Mouse (Mus musculus) neural tube, embryonic 13.5 days (tissue): Measurements from ENCODE around the gene Nr1h2. TPM values are rescaled to one million over a fixed set of nuclear protein-coding genes. Genes with fewer than 3 reads are reported as not detected.

ENCODE experiments used
- ATAC-seq: fragments of 200-750 bp; cut with Nextera tagmentation; 2 replicates; pipeline ENCODE4 v1.8.0; 2017; ENCODE audit warnings: low read depth, mild to moderate bottlenecking, moderate TSS enrichment, moderate library complexity
- H3K27ac ChIP-seq: fragments of 300-500 bp; sonication (generic); replicated peaks from 2 replicates; pipeline ENCODE4 v1.5.1; 2015; ENCODE audit warnings: moderate library complexity, mild to moderate bottlenecking, inconsistent platforms
- H3K27me3 ChIP-seq: fragments of 300-500 bp; sonication (generic); 2 replicates; pipeline ENCODE4 v1.6.1; 2015; ENCODE audit warnings: mild to moderate bottlenecking, inconsistent platforms
- H3K36me3 ChIP-seq: fragments of 300-500 bp; sonication (generic); 2 replicates; pipeline ENCODE4 v1.6.1; 2015; ENCODE audit warnings: mild to moderate bottlenecking, inconsistent platforms
- H3K4me1 ChIP-seq: fragments of 300-500 bp; sonication (generic); replicated peaks from 2 replicates; pipeline ENCODE4 v1.6.1; 2015; ENCODE audit warnings: inconsistent platforms
- H3K4me2 ChIP-seq: fragments of 300-500 bp; sonication (generic); 2 replicates; pipeline ENCODE4 v1.6.1; 2015; ENCODE audit warnings: inconsistent platforms, mild to moderate bottlenecking, moderate library complexity
- H3K4me3 ChIP-seq: fragments of 300-500 bp; sonication (generic); 2 replicates; pipeline ENCODE4 v1.5.1; 2015; ENCODE audit warnings: mild to moderate bottlenecking, inconsistent platforms
- H3K9ac ChIP-seq: fragments of 300-500 bp; sonication (generic); 2 replicates; pipeline ENCODE4 v1.6.1; 2015; ENCODE audit warnings: moderate library complexity, mild to moderate bottlenecking, inconsistent platforms
- H3K9me3 ChIP-seq: fragments of 300-500 bp; sonication (generic); 2 replicates; pipeline ENCODE4 v1.6.1; 2016; ENCODE audit warnings: inconsistent platforms
- WGBS: fragments of 180-500 bp; shearing (Covaris S2); methylation state at CpG from one replicate; pipeline ENCODE4 v1.1.7; 2015; 5-methylcytosine and 5-hydroxymethylcytosine counted together
- polyA plus RNA-seq: library from polyadenylated mRNA; unstranded; fragments of >200 nt; fragmentation: Nextera tagmentation; extraction: Ambion mirVana; gene quantifications from 2 replicates; pipeline ENCODE4 v1.2.1, GENCODE M21; 2015

Nr1h2 gene
- polyA plus RNA-seq, 1 experiment from 2014 or later, result 60.1 TPM

GRCm38 (mm10) chr7:44593051-44593450 is 39.3 kb upstream of the Nr1h2 start:
- peak overlapping the region; percentile 84 for H3K9ac ChIP-seq
- 4% methylated on average over 8 of the region's 15 CpGs for WGBS
- H3K4me2 ChIP-seq, result peak overlapping the region; percentile 92
- no peak for ATAC-seq
- H3K27me3 ChIP-seq, result peaks cover 27% of the 10 kb centered on the region
- peak overlapping the region; percentile 64 for H3K4me3 ChIP-seq
- H3K36me3 ChIP-seq, result peaks cover 11% of the 10 kb centered on the region
- H3K4me1 ChIP-seq, result peaks cover 62% of the 10 kb centered on the region
- no peaks in the 10 kb centered on the region for H3K9me3 ChIP-seq
- H3K27ac ChIP-seq, result no peak overlapping the region

GRCm38 (mm10) chr7:44591348-44592116 is 37.8 kb upstream of the Nr1h2 start:
- H3K4me3 ChIP-seq, result peak overlapping the region; percentile 64
- under 1% methylated on average over 59 of the region's 60 CpGs for WGBS
- H3K36me3 ChIP-seq, result peaks cover 11% of the 10 kb centered on the region
- H3K9me3 ChIP-seq, result no peaks in the 10 kb centered on the region
- ATAC-seq, result no peak
- H3K27me3 ChIP-seq, result peaks cover 39% of the 10 kb centered on the region
- H3K9ac ChIP-seq, result peak overlapping the region; percentile 84
- peak overlapping the region; percentile 82 for H3K27ac ChIP-seq
- peak overlapping the region; percentile 92 for H3K4me2 ChIP-seq
- H3K4me1 ChIP-seq, result peaks cover 74% of the 10 kb centered on the region

- peaks cover 39% of the 10 kb centered on the region for H3K27me3 ChIP-seq
- H3K9me3 ChIP-seq, result no peaks in the 10 kb centered on the region
- peak within 1 kb of the TSS; percentile 64 for H3K4me3 ChIP-seq
- H3K36me3 ChIP-seq, result peaks cover 4% of the 10 kb centered on the region
- peak within 1 kb of the TSS; percentile 84 for H3K9ac ChIP-seq
- peaks cover 77% of the 10 kb centered on the region for H3K4me1 ChIP-seq
- H3K4me2 ChIP-seq, result peak within 1 kb of the TSS; percentile 92
- under 1% methylated on average over 80 of the region's 80 CpGs for WGBS
- H3K27ac ChIP-seq, result peak within 1 kb of the TSS; percentile 82
- peak; percentile 92 for ATAC-seq
Measured at GRCm38 (mm10) chr7:44590402-44591347, 36.9 kb upstream of the Nr1h2 start, which contains the start of gene Kcnc3. TSS of gene Kcnc3 (plus strand) at chr7:44590664.

DNA sequence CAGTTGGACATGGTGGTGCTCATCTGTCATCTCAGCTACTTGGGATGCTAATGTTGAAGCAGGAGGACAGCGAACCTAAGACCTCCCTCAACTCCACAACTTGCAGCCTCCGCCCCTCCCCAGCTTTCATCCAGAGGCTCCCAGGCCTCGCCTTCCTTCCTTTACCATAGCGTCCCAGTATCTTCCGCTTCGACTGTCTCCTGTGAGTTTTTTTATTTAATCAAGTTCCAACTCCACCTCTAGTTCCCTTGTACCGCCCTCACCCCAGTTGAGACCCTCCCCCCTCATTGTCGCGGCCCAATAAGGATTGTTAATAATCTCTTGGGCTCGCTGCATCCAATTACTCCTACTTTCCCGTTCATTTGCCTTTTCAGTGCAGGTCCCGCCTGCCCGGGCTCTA is 36.2 kb upstream of the Nr1h2 start:
- Histone ChIP-seq H3K36me3 (no peaks in the 10 kb centered on the region), H3K4me3 (peak overlapping the region; percentile 64), H3K27ac (peak overlapping the region; percentile 67), H3K27me3 (peaks cover 40% of the 10 kb centered on the region), H3K4me1 (peaks cover 77% of the 10 kb centered on the region), H3K9me3 (no peaks in the 10 kb centered on the region), H3K9ac (peak overlapping the region; percentile 71), H3K4me2 (peak overlapping the region; percentile 92)
- peak; percentile 2; the same call in 1 of the 2 replicates for ATAC-seq
- 1% methylated on average over 13 of the region's 13 CpGs for WGBS

- no peaks in the 10 kb centered on the region for H3K9me3 ChIP-seq
- no peaks in the 10 kb centered on the region for H3K36me3 ChIP-seq
- peak overlapping the region; percentile 64 for H3K4me3 ChIP-seq
- peak overlapping the region; percentile 67 for H3K27ac ChIP-seq
- H3K4me1 ChIP-seq, result peaks cover 70% of the 10 kb centered on the region
- peak overlapping the region; percentile 71 for H3K9ac ChIP-seq
- WGBS, result under 1% methylated on average over 33 of the region's 33 CpGs
- peak; percentile 3 for ATAC-seq
- H3K27me3 ChIP-seq, result peaks cover 41% of the 10 kb centered on the region
- H3K4me2 ChIP-seq, result peak overlapping the region; percentile 92
Measured at GRCm38 (mm10) chr7:44589149-44589548, 35.4 kb upstream of the Nr1h2 start.

- H3K27ac ChIP-seq, result peak overlapping the region; percentile 67; the same call in 1 of the 2 replicates
- ATAC-seq, result no peak
- peak overlapping the region; percentile 92 for H3K4me2 ChIP-seq
- H3K4me1 ChIP-seq, result peaks cover 62% of the 10 kb centered on the region
- peaks cover 41% of the 10 kb centered on the region for H3K27me3 ChIP-seq
- no peaks in the 10 kb centered on the region for H3K36me3 ChIP-seq
- no peaks in the 10 kb centered on the region for H3K9me3 ChIP-seq
- peak overlapping the region; percentile 71 for H3K9ac ChIP-seq
- WGBS, result 10% methylated on average over 12 of the region's 12 CpGs
- H3K4me3 ChIP-seq, result peak overlapping the region; percentile 64
Measured at GRCm38 (mm10) chr7:44588338-44588737, 34.6 kb upstream of the Nr1h2 start.

DNA sequence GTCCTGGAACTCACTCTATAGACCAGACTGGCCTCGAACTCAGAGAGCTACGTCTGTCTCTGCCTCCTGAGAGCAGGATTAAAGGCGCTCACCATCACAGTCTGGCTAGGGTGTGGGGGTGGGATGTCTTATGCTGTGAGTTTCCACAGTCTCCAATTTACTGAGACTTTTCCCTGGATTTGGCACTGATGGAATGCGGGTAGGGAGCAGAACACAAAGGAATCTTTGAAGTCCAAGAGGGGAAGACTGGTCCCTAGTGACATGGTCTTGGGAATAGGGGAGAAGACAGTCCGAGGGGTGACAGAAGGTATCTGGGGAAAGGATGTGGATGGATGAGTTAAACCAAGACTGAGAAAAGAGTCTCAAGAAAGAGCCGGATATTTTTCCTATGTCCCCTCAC is 33.9 kb upstream of the Nr1h2 start:
- no peaks in the 10 kb centered on the region for H3K9me3 ChIP-seq
- H3K27me3 ChIP-seq, result peaks cover 34% of the 10 kb centered on the region
- H3K4me1 ChIP-seq, result peaks cover 56% of the 10 kb centered on the region
- no peak overlapping the region for H3K27ac ChIP-seq
- 34% methylated on average over 6 of the region's 6 CpGs for WGBS
- peak overlapping the region; percentile 71 for H3K9ac ChIP-seq
- peak overlapping the region; percentile 64 for H3K4me3 ChIP-seq
- no peak for ATAC-seq
- H3K36me3 ChIP-seq, result no peaks in the 10 kb centered on the region
- H3K4me2 ChIP-seq, result peak overlapping the region; percentile 92

- Histone ChIP-seq H3K4me3 (peak overlapping the region; percentile 64), H3K4me2 (peak overlapping the region; percentile 92), H3K9me3 (no peaks in the 10 kb centered on the region), H3K27me3 (peaks cover 27% of the 10 kb centered on the region), H3K27ac (0 out of 2 replicates have a peak overlapping the region, but pooled peaks have one; percentile 71), H3K4me1 (peaks cover 48% of the 10 kb centered on the region), H3K9ac (peak overlapping the region; percentile 71), H3K36me3 (no peaks in the 10 kb centered on the region)
- peak; percentile 15; the same call in 1 of the 2 replicates for ATAC-seq
- WGBS, result under 1% methylated on average over 18 of the region's 18 CpGs
Measured at GRCm38 (mm10) chr7:44586930-44587329, 33.2 kb upstream of the Nr1h2 start.

- no peak for ATAC-seq
- H3K27ac ChIP-seq, result peak overlapping the region; percentile 71
Measured at GRCm38 (mm10) chr7:44586518-44586917, 32.8 kb upstream of the Nr1h2 start.

GRCm38 (mm10) chr7:44585606-44586005 is 31.9 kb upstream of the Nr1h2 start:
- Histone ChIP-seq H3K9me3 (no peaks in the 10 kb centered on the region), H3K4me3 (no peak overlapping the region), H3K4me2 (no peak overlapping the region), H3K4me1 (peaks cover 37% of the 10 kb centered on the region), H3K36me3 (no peaks in the 10 kb centered on the region), H3K9ac (no peak overlapping the region), H3K27ac (no peak overlapping the region), H3K27me3 (peaks cover 20% of the 10 kb centered on the region)
- ATAC-seq, result no peak
- WGBS, result 91% methylated on average over 6 of the region's 6 CpGs

More at GRCm38 (mm10) chr7:44586518-44586917, 32.8 kb upstream of the Nr1h2 start:
- H3K4me3 ChIP-seq, result peak overlapping the region; percentile 64
- H3K4me1 ChIP-seq, result peaks cover 44% of the 10 kb centered on the region
- peak overlapping the region; percentile 71 for H3K9ac ChIP-seq
- H3K27me3 ChIP-seq, result peaks cover 23% of the 10 kb centered on the region
- H3K4me2 ChIP-seq, result peak overlapping the region; percentile 92
- no peaks in the 10 kb centered on the region for H3K9me3 ChIP-seq
- 8% methylated on average over 19 of the region's 19 CpGs for WGBS
- H3K36me3 ChIP-seq, result no peaks in the 10 kb centered on the region

DNA sequence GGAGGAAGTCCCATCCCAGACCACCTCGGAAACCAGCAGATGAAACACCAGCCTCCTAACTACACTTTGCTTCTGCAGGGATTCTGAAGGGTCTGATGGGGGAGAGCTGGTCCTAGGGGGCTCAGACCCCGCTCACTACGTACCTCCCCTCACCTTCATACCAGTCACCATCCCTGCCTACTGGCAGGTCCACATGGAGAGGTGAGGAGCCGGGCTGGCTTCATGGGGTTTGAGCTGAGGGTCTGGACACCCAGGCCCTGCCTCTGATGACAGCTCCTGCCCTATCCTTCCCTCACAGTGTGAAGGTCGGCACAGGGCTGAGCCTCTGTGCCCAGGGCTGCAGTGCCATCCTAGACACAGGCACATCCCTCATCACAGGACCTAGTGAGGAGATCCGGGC is 31.2 kb upstream of the Nr1h2 start:
- Histone ChIP-seq H3K9me3 (no peaks in the 10 kb centered on the region), H3K4me2 (no peak overlapping the region), H3K4me1 (peaks cover 33% of the 10 kb centered on the region), H3K27me3 (peaks cover 20% of the 10 kb centered on the region), H3K9ac (no peak overlapping the region), H3K36me3 (no peaks in the 10 kb centered on the region), H3K4me3 (no peak overlapping the region), H3K27ac (no peak overlapping the region)
- no peak for ATAC-seq
- 88% methylated on average over 6 of the region's 6 CpGs for WGBS
